Mouse (Mus musculus) monocyte, adult 5-6 weeks (primary cell): ENCODE data around the gene Fgf22. TPM values are rescaled to one million over a fixed set of nuclear protein-coding genes. Genes with fewer than 3 reads are reported as not detected.
"Not testable (repeated sequence)": the region's sequence is repeated elsewhere in the genome, so short reads cannot be mapped to it uniquely, and the experiment has no call there.

ENCODE experiments used
- ATAC-seq: fragments of 153-309, 156-312 bp; replicated peaks from 2 replicates; pipeline ENCODE4 v1.8.0; 2017; ENCODE audit warnings: mild to moderate bottlenecking; ENCODE audit not compliant: low TSS enrichment, insufficient number of reproducible peaks, severe bottlenecking, poor library complexity, low FRiP score
- total RNA-seq: library from RNA; stranded (forward); fragments of 200-1000, 200-491, 200-594 nt; gene quantifications from 3 replicates; pipeline ENCODE4 v1.2.3, GENCODE M21; 2017

Fgf22 gene
- total RNA-seq, 1 experiment from 2014 or later, result not detected

GRCm38 (mm10) chr10:79728323-79729249, 26.3 kb upstream of the Fgf22 start:
- ATAC-seq, result no peak

- ATAC-seq, result no peak
Measured at GRCm38 (mm10) chr10:79729357-79729965, 25.4 kb upstream of the Fgf22 start.

- no peak for ATAC-seq
Measured at GRCm38 (mm10) chr10:79732500-79732899, 22.4 kb upstream of the Fgf22 start.

GRCm38 (mm10) chr10:79733847-79734246, 21.0 kb upstream of the Fgf22 start:
- no peak for ATAC-seq

GRCm38 (mm10) chr10:79735361-79735760, 19.5 kb upstream of the Fgf22 start:
- no peak for ATAC-seq

- no peak for ATAC-seq
Measured at GRCm38 (mm10) chr10:79736706-79737105, 18.2 kb upstream of the Fgf22 start.

GRCm38 (mm10) chr10:79738259-79738658, 16.6 kb upstream of the Fgf22 start:
- ATAC-seq, result no peak

GRCm38 (mm10) chr10:79739234-79739633, 15.6 kb upstream of the Fgf22 start:
- no peak for ATAC-seq

- ATAC-seq, result no peak
Measured at GRCm38 (mm10) chr10:79740863-79741262, 14.0 kb upstream of the Fgf22 start.

GRCm38 (mm10) chr10:79743161-79743560, 11.7 kb upstream of the Fgf22 start:
- ATAC-seq, result no peak

- ATAC-seq, result no peak
Measured at GRCm38 (mm10) chr10:79743650-79744365, 11.1 kb upstream of the Fgf22 start.

- no peak for ATAC-seq
Measured at GRCm38 (mm10) chr10:79745411-79745810, 9.5 kb upstream of the Fgf22 start.

GRCm38 (mm10) chr10:79745898-79746773, 8.7 kb upstream of the Fgf22 start, which contains the start of gene Polrmt:
TSS of gene Polrmt (minus strand) at chr10:79746581.
- peak; percentile 95 for ATAC-seq

- ATAC-seq, result no peak
Measured at GRCm38 (mm10) chr10:79746774-79747151, 8.1 kb upstream of the Fgf22 start.

- no peak for ATAC-seq
Measured at GRCm38 (mm10) chr10:79748496-79748895, 6.4 kb upstream of the Fgf22 start.

GRCm38 (mm10) chr10:79755854-79756253, 978 bp downstream of the Fgf22 start:
- no peak for ATAC-seq

- no peak for ATAC-seq
Measured at GRCm38 (mm10) chr10:79756660-79757059, 1.8 kb downstream of the Fgf22 start.

GRCm38 (mm10) chr10:79759675-79760074, 4.8 kb downstream of the Fgf22 start:
- ATAC-seq, result not testable (repeated sequence)
